Mouse (Mus musculus): ENCODE measurements around the gene Gabrr1. TPM values are rescaled to one million over a fixed set of nuclear protein-coding genes. Genes with fewer than 3 reads are reported as not detected.

Gene Gabrr1
- polyA plus RNA-seq, 1 experiment from 2014 or later: not detected

GRCm38 (mm10) chr4:33198117-33198516 is 65.8 kb downstream of the Gabrr1 start:
- no peaks in the 10 kb centered on the region for H3K36me3 ChIP-seq (ENCODE audit: control insufficient read depth, insufficient read depth, low read length)
- no peaks in the 10 kb centered on the region for H3K27me3 ChIP-seq (ENCODE audit: control insufficient read depth, insufficient read depth, low read length)
- 23% methylated on average over 2 of the region's 2 CpGs for WGBS
- no peak overlapping the region for H3K4me3 ChIP-seq (ENCODE audit: low read depth, low read length)
- no peaks in the 10 kb centered on the region for H3K4me1 ChIP-seq (replicated peaks; ENCODE audit: control insufficient read depth, insufficient read depth)
- TF ChIP-seq EP300 (optimal IDR thresholded peaks at IDR 0.05) (no peak), CTCF (IDR thresholded peaks at IDR 0.05; ENCODE audit: low read depth) (no peak)
- H3K9me3 ChIP-seq (ENCODE audit: control insufficient read depth, low read length): no peaks in the 10 kb centered on the region
- H3K27ac ChIP-seq (replicated peaks): no peak overlapping the region
- H3K9ac ChIP-seq (ENCODE audit: low read length): no peak overlapping the region
- DNase-seq (ENCODE audit: low spot score) (no peak), ATAC-seq (ENCODE audit: low FRiP score, low TSS enrichment) (no peak)
- H3K4me2 ChIP-seq (replicated peaks; ENCODE audit: low read depth): no peak overlapping the region

- no peak overlapping the region for H3K4me3 ChIP-seq (ENCODE audit: low read depth, low read length)
- DNase-seq (ENCODE audit: low spot score): peak; percentile 58
- no peaks in the 10 kb centered on the region for H3K9me3 ChIP-seq (ENCODE audit: control insufficient read depth, low read length)
- 15% methylated on average over 4 of the region's 4 CpGs for WGBS
- H3K9ac ChIP-seq (ENCODE audit: low read length): no peak overlapping the region
- H3K4me1 ChIP-seq (replicated peaks; ENCODE audit: control insufficient read depth, insufficient read depth): no peaks in the 10 kb centered on the region
- H3K4me2 ChIP-seq (replicated peaks; ENCODE audit: low read depth): no peak overlapping the region
- H3K27me3 ChIP-seq (ENCODE audit: control insufficient read depth, insufficient read depth, low read length): no peaks in the 10 kb centered on the region
- no peak overlapping the region for H3K27ac ChIP-seq (replicated peaks)
- no peaks in the 10 kb centered on the region for H3K36me3 ChIP-seq (ENCODE audit: control insufficient read depth, insufficient read depth, low read length)
- TF ChIP-seq EP300 (optimal IDR thresholded peaks at IDR 0.05) (no peak), CTCF (IDR thresholded peaks at IDR 0.05; ENCODE audit: low read depth) (peak; percentile 84)
- ATAC-seq (ENCODE audit: low FRiP score, low TSS enrichment): no peak
Observed at GRCm38 (mm10) chr4:33204682-33205081, 72.4 kb downstream of the Gabrr1 start.

GRCm38 (mm10) chr4:33207551-33207950 is 75.2 kb downstream of the Gabrr1 start:
- TF ChIP-seq CTCF (IDR thresholded peaks at IDR 0.05; ENCODE audit: low read depth) (no peak), EP300 (optimal IDR thresholded peaks at IDR 0.05) (no peak)
- Histone ChIP-seq H3K27ac (replicated peaks) (no peak overlapping the region), H3K4me2 (replicated peaks; ENCODE audit: low read depth) (no peak overlapping the region), H3K27me3 (ENCODE audit: control insufficient read depth, insufficient read depth, low read length) (no peaks in the 10 kb centered on the region), H3K9me3 (ENCODE audit: control insufficient read depth, low read length) (no peaks in the 10 kb centered on the region), H3K9ac (ENCODE audit: low read length) (no peak overlapping the region), H3K36me3 (ENCODE audit: control insufficient read depth, insufficient read depth, low read length) (no peaks in the 10 kb centered on the region), H3K4me3 (ENCODE audit: low read depth, low read length) (no peak overlapping the region), H3K4me1 (replicated peaks; ENCODE audit: control insufficient read depth, insufficient read depth) (no peaks in the 10 kb centered on the region)
- WGBS: 71% methylated on average over 2 of the region's 2 CpGs
- no peak; the same call in 1 of the 2 replicates for ATAC-seq (ENCODE audit: low FRiP score, low TSS enrichment)
- DNase-seq (ENCODE audit: low spot score): no peak

GRCm38 (mm10) chr4:33208881-33209841 is 76.8 kb downstream of the Gabrr1 start, which contains the start of gene Srsf12:
Gene Srsf12 (plus strand): TSS chr4:33208991.
- H3K4me3 ChIP-seq (ENCODE audit: low read depth, low read length): peak within 1 kb of the TSS; percentile 55
- H3K4me2 ChIP-seq (replicated peaks; ENCODE audit: low read depth): peak within 1 kb of the TSS; percentile 98
- no peaks in the 10 kb centered on the region for H3K9me3 ChIP-seq (ENCODE audit: control insufficient read depth, low read length)
- 4% methylated on average over 46 of the region's 65 CpGs for WGBS
- no peak within 1 kb of the TSS for H3K27ac ChIP-seq (replicated peaks)
- no peaks in the 10 kb centered on the region for H3K27me3 ChIP-seq (ENCODE audit: control insufficient read depth, insufficient read depth, low read length)
- H3K9ac ChIP-seq (ENCODE audit: low read length): peak within 1 kb of the TSS; percentile 69
- peak; percentile 75 for ATAC-seq (ENCODE audit: low FRiP score, low TSS enrichment)
- DNase-seq (ENCODE audit: low spot score): peak; percentile 52
- no peaks in the 10 kb centered on the region for H3K36me3 ChIP-seq (ENCODE audit: control insufficient read depth, insufficient read depth, low read length)
- H3K4me1 ChIP-seq (replicated peaks; ENCODE audit: control insufficient read depth, insufficient read depth): no peaks in the 10 kb centered on the region
- TF ChIP-seq EP300 (optimal IDR thresholded peaks at IDR 0.05) (no peak), CTCF (IDR thresholded peaks at IDR 0.05; ENCODE audit: low read depth) (peak; percentile 19; the same call in 1 of the 2 replicates)

Other genes with a start within 250 kb of the Gabrr1 start
- 2.2 and 2.3 TPM in 2 replicates for gene Ankrd6, start 181.7 kb upstream of the Gabrr1 start, polyA plus RNA-seq (2015; fragmentation: Nextera tagmentation; extraction: Ambion mirVana)
- gene Rragd, start 149.5 kb upstream of the Gabrr1 start, polyA plus RNA-seq (2015; fragmentation: Nextera tagmentation; extraction: Ambion mirVana): 1.7 and 2.8 TPM in 2 replicates
- gene Ube2j1, start 101.1 kb upstream of the Gabrr1 start, polyA plus RNA-seq (2015; fragmentation: Nextera tagmentation; extraction: Ambion mirVana): 35.1 TPM in 2 replicates
- 0.05 and 0.12 TPM in 2 replicates for gene Gabrr2, start 69.5 kb upstream of the Gabrr1 start, polyA plus RNA-seq (2015; fragmentation: Nextera tagmentation; extraction: Ambion mirVana)
- gene Pm20d2, start 57.2 kb downstream of the Gabrr1 start, polyA plus RNA-seq (2015; fragmentation: Nextera tagmentation; extraction: Ambion mirVana): 1.7 and 1.9 TPM in 2 replicates
- 2.2 and 2.6 TPM in 2 replicates for gene Srsf12, start 76.5 kb downstream of the Gabrr1 start, polyA plus RNA-seq (2015; fragmentation: Nextera tagmentation; extraction: Ambion mirVana)
- gene Pnrc1, start 157.6 kb downstream of the Gabrr1 start, polyA plus RNA-seq (2015; fragmentation: Nextera tagmentation; extraction: Ambion mirVana): 69.3 and 76.2 TPM in 2 replicates
- gene Rngtt, start 177.8 kb downstream of the Gabrr1 start, polyA plus RNA-seq (2015; fragmentation: Nextera tagmentation; extraction: Ambion mirVana): 9.2 and 9.6 TPM in 2 replicates